Mouse (Mus musculus): ENCODE measurements around the gene Yipf1. TPM values are rescaled to one million over a fixed set of nuclear protein-coding genes. Genes with fewer than 3 reads are reported as not detected.

Gene Yipf1
- polyA plus RNA-seq (2012; rRNA removed) = 55.7 and 67.6 TPM in 2 replicates

DNA sequence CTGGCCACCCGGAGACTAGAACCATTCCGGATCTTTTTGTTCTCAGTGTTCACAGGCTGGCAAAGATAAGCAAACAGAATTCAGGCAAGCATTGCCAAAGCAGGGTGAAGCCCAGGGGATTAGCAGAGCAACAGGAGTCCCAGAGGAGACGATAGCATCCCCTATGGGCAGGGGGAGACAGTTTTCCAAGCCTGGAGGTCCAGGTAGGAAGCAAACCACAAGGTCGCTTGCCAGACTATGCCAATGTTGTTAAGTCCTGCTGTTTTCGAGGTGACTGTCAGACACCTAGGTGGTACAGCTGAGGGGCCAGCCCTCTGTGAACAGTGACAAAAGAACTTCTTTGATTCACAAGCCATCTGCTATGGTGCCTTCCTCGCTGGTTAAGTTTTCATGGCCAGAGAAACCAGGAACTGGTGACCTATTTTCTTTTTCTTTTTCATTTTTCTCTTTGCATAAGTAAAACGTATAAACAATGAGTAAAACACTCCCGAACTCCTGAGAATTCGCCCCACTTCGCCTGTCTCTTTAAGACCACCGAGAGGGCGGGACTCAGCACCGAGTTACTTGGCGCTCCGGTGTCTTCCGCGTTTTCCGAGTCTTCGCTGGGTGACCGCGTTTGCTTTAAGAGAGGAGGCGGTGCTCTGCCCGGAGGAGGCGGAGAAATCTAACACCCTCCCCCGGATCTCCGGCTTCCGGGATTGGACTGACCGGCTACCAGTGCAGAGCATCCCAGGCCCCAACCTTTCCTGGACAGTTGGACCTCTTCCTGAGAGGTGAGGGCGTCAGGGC is at the start of gene Yipf1:
TSS of gene Yipf1 (plus strand) at position 674 of the 789 bp plus-strand sequence.
- H3K27ac ChIP-seq (ENCODE audit: insufficient read depth, low read depth, low read length) = peak within 1 kb of the TSS; percentile 29
- no peaks in the 10 kb centered on the region; the same call in 1 of the 2 replicates for H3K4me1 ChIP-seq (ENCODE audit: control insufficient read depth, insufficient read depth, low read length)
- peak; percentile 96 for DNase-seq
- peak; percentile 45 for TF ChIP-seq CTCF (conservative IDR thresholded peaks at IDR 0.05; ENCODE audit: insufficient read depth, insufficient read length, low read depth, low read length)
- peak; percentile 85 for TF ChIP-seq POLR2A (IDR thresholded peaks at IDR 0.05; ENCODE audit: low read depth, low read length)
- H3K27me3 ChIP-seq (replicated peaks; ENCODE audit: control insufficient read depth, insufficient read depth, low read length) = no peaks in the 10 kb centered on the region
- H3K36me3 ChIP-seq (ENCODE audit: control insufficient read depth, insufficient read depth, low read length) = no peaks in the 10 kb centered on the region
- WGBS = 1% methylated on average over 29 of the region's 29 CpGs
- H3K4me3 ChIP-seq (ENCODE audit: insufficient read depth, low read depth, low read length) = peak within 1 kb of the TSS; percentile 96

DNA sequence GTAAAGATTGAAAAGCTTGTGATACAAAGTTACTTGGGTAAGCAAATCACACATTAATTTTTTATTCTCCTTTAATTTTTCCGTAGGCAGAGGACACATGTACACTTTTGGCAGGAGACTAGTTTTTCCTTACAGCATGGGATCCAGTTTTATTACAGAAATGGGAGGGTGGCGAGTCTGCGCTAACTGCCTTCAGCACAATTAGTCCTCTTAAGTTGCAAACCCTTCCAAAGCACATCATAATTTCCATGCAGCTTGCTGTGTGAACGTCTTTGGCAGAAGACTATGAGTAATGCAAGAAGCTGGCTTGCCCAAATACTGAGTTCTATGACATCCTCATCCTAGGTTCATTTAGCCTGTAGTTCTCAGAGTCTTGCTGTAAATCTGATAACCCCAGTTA is 40.5 kb upstream of the Yipf1 start:
- DNase-seq = no peak
- WGBS = 80% methylated on average over 4 of the region's 4 CpGs
- Histone ChIP-seq H3K4me3 (ENCODE audit: insufficient read depth, low read depth, low read length) (no peak overlapping the region), H3K27ac (ENCODE audit: insufficient read depth, low read depth, low read length) (no peak overlapping the region), H3K36me3 (ENCODE audit: control insufficient read depth, insufficient read depth, low read length) (no peaks in the 10 kb centered on the region), H3K27me3 (replicated peaks; ENCODE audit: control insufficient read depth, insufficient read depth, low read length) (no peaks in the 10 kb centered on the region), H3K4me1 (ENCODE audit: control insufficient read depth, insufficient read depth, low read length) (no peaks in the 10 kb centered on the region)
- TF ChIP-seq CTCF (conservative IDR thresholded peaks at IDR 0.05; ENCODE audit: insufficient read depth, insufficient read length, low read depth, low read length) = no peak
- TF ChIP-seq POLR2A (IDR thresholded peaks at IDR 0.05; ENCODE audit: low read depth, low read length) = no peak

DNA sequence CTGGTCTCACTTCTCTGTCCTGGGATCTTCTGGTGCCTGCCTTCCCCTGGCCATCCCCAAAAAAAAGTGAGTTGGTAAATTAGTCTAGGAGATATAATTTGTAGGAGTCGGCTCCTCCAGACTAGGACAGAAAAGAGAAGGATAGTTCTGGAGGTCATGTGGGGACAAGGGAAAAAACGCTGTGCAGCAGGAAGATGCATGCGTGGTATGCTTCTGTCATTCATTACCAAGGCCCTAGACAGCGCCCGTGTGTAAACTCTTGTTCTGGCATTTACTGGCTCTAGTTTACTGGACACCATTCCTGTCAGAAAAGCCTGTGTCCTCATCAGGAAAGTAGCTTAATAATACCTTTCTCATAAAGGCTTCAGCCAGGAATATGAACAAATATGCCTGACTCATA is 39.7 kb upstream of the Yipf1 start:
- DNase-seq = peak; percentile 67
- WGBS = 42% methylated on average over 5 of the region's 5 CpGs
- H3K4me1 ChIP-seq (ENCODE audit: control insufficient read depth, insufficient read depth, low read length) = no peaks in the 10 kb centered on the region

DNA sequence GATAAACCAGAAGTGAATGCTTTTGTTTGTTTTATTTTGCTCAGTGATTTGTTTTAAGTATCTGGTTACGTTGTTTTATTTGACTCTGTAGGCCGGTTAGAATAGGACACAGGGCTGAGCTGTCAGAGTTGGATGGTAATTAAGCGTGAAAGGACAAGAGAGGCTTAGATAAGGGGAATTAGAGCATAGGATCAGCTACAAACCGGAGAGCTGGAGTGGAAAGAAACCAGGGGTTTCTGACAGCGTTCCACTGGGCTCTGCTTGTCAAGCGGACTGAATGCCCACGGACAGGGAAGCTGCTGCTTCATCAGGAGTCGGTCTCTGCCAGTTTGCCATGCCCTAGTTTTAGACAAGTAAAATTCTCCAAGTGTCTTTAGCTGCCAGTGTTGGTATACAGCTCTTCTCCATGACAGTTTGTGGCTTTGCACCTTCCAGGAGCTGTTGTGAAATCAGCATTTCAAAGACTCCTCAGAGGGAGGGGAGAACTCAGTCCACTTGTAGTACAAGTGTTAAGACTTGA is 35.9 kb upstream of the Yipf1 start:
- DNase-seq = no peak

More for the DNA sequence above, 39.7 kb upstream of the Yipf1 start:
- no peaks in the 10 kb centered on the region for H3K36me3 ChIP-seq (ENCODE audit: control insufficient read depth, insufficient read depth, low read length)
- H3K4me3 ChIP-seq (ENCODE audit: insufficient read depth, low read depth, low read length) = no peak overlapping the region
- no peaks in the 10 kb centered on the region for H3K27me3 ChIP-seq (replicated peaks; ENCODE audit: control insufficient read depth, insufficient read depth, low read length)
- H3K27ac ChIP-seq (ENCODE audit: insufficient read depth, low read depth, low read length) = no peak overlapping the region
- TF ChIP-seq POLR2A (IDR thresholded peaks at IDR 0.05; ENCODE audit: low read depth, low read length) (no peak), CTCF (conservative IDR thresholded peaks at IDR 0.05; ENCODE audit: insufficient read depth, insufficient read length, low read depth, low read length) (no peak)

DNA sequence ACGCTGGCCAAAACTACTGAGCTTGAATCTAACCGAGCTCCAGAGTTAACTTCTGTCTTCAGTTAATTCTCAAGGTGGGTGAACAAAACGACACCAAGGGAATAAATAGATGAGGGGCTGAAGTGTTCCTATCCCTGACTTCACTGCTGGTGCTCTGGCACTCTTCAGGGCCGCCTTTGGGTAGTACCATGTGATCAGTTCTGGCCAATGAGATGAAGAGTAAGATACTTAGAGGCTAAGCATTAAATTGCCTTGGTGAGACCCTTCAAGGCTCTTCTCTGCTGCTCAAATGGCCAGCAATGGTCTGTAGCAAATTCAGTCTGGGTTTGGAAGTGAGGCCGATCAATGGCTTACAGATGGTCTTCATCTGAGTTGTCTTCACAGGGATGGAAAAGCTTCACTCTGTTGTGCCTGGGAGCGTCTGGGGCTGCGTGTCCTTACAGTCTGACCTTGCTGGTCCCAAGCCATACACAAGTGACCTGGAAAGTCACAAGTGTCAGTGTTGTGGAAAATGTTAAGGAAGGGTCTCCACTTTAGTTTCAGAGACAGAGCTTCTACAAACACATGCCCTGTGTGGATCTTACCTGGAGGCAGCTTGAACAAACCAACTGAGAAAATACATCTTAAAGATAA is 33.2 kb upstream of the Yipf1 start:
- 92% methylated on average over 7 of the region's 7 CpGs for WGBS
- TF ChIP-seq POLR2A (IDR thresholded peaks at IDR 0.05; ENCODE audit: low read depth, low read length) (no peak), CTCF (conservative IDR thresholded peaks at IDR 0.05; ENCODE audit: insufficient read depth, insufficient read length, low read depth, low read length) (no peak)
- H3K4me3 ChIP-seq (ENCODE audit: insufficient read depth, low read depth, low read length) = no peak overlapping the region
- no peaks in the 10 kb centered on the region for H3K27me3 ChIP-seq (replicated peaks; ENCODE audit: control insufficient read depth, insufficient read depth, low read length)
- no peak overlapping the region for H3K27ac ChIP-seq (ENCODE audit: insufficient read depth, low read depth, low read length)
- DNase-seq = no peak
- no peaks in the 10 kb centered on the region; the same call in 1 of the 2 replicates for H3K36me3 ChIP-seq (ENCODE audit: control insufficient read depth, insufficient read depth, low read length)
- H3K4me1 ChIP-seq (ENCODE audit: control insufficient read depth, insufficient read depth, low read length) = no peaks in the 10 kb centered on the region

More for the DNA sequence above, 35.9 kb upstream of the Yipf1 start:
- no peak overlapping the region for H3K4me3 ChIP-seq (ENCODE audit: insufficient read depth, low read depth, low read length)
- WGBS = 57% methylated on average over 8 of the region's 8 CpGs
- H3K27me3 ChIP-seq (replicated peaks; ENCODE audit: control insufficient read depth, insufficient read depth, low read length) = no peaks in the 10 kb centered on the region
- no peak overlapping the region for H3K27ac ChIP-seq (ENCODE audit: insufficient read depth, low read depth, low read length)
- no peak for TF ChIP-seq CTCF (conservative IDR thresholded peaks at IDR 0.05; ENCODE audit: insufficient read depth, insufficient read length, low read depth, low read length)
- no peak for TF ChIP-seq POLR2A (IDR thresholded peaks at IDR 0.05; ENCODE audit: low read depth, low read length)
- H3K36me3 ChIP-seq (ENCODE audit: control insufficient read depth, insufficient read depth, low read length) = no peaks in the 10 kb centered on the region; the same call in 1 of the 2 replicates
- no peaks in the 10 kb centered on the region for H3K4me1 ChIP-seq (ENCODE audit: control insufficient read depth, insufficient read depth, low read length)

DNA sequence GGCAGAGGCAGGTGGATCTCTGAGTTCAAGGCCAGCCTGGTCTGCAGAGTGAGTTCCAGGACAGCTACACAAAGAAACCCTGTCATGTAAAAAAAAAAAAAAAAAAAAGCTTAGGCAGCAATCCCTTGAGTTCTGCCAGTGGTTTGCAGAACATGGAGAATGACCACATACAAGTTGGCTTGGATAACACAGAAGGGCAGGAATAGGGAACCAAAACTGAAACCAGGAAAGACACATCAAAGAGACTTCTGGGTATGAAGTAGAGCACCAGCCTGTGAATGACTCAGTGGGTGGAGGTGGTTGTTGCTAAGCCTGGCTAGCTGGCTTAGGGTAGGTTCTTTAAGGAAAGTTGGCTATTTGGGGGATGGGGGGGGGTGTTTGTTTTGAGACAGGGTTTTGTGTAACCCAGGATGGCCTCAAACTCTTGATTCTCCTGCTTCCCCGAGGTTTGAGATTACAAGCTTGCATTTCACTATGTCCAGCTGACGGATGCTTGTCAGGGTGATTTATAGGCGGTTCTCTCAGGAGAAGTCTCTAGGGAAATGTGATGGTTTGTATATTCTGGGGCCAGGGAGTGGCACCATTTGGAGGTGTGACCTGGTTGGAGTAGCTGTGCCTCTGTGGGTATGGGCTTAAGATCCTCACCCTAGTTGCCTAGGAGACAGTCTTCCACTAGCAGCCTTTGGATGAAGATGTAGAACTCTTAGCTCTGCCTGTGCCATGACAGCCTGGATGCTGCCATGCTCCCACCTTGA is 28.5 kb upstream of the Yipf1 start:
- H3K4me1 ChIP-seq (ENCODE audit: control insufficient read depth, insufficient read depth, low read length) = no peaks in the 10 kb centered on the region
- WGBS = 68% methylated on average over 3 of the region's 3 CpGs
- DNase-seq = no peak
- no peak overlapping the region for H3K4me3 ChIP-seq (ENCODE audit: insufficient read depth, low read depth, low read length)
- TF ChIP-seq POLR2A (IDR thresholded peaks at IDR 0.05; ENCODE audit: low read depth, low read length) (no peak), CTCF (conservative IDR thresholded peaks at IDR 0.05; ENCODE audit: insufficient read depth, insufficient read length, low read depth, low read length) (no peak)
- no peaks in the 10 kb centered on the region; the same call in 1 of the 2 replicates for H3K36me3 ChIP-seq (ENCODE audit: control insufficient read depth, insufficient read depth, low read length)
- no peak overlapping the region for H3K27ac ChIP-seq (ENCODE audit: insufficient read depth, low read depth, low read length)
- no peaks in the 10 kb centered on the region for H3K27me3 ChIP-seq (replicated peaks; ENCODE audit: control insufficient read depth, insufficient read depth, low read length)

All from kidney, adult 2 months (tissue).